Mouse (Mus musculus): ENCODE measurements around the gene Lpcat3. TPM values are rescaled to one million over a fixed set of nuclear protein-coding genes. Genes with fewer than 3 reads are reported as not detected.

Gene Lpcat3
- total and polyA plus RNA-seq, 2 experiments from 2014 or later, result 49.3 to 62.7 TPM

- peaks cover 30% of the 10 kb centered on the region for H3K36me3 ChIP-seq (replicated peaks; ENCODE audit: control insufficient read depth, insufficient read depth, low read length)
- H3K27ac ChIP-seq (ENCODE audit: low read depth), result no peak overlapping the region; the same call in 1 of the 2 replicates
- H3K9me3 ChIP-seq (replicated peaks; ENCODE audit: control insufficient read depth, low read length), result no peaks in the 10 kb centered on the region
- 83% methylated on average over 13 of the region's 16 CpGs for WGBS
- no peaks in the 10 kb centered on the region for H3K27me3 ChIP-seq (ENCODE audit: control insufficient read depth, insufficient read depth, low read length)
- peaks cover 12% of the 10 kb centered on the region for H3K4me1 ChIP-seq (ENCODE audit: control insufficient read depth, insufficient read depth)
- 0 out of 2 replicates have a peak overlapping the region, but pooled peaks have one; percentile 7 for H3K9ac ChIP-seq (replicated peaks; ENCODE audit: low read depth, low read length)
- H3K4me2 ChIP-seq (ENCODE audit: low read depth, low read length), result no peak overlapping the region
- no peak for DNase-seq (ENCODE audit: low spot score)
- TF ChIP-seq CTCF (IDR thresholded peaks at IDR 0.05; ENCODE audit: low read depth), result no peak
- no peak for TF ChIP-seq EP300 (IDR thresholded peaks at IDR 0.05; ENCODE audit: low read depth)
- no peak for ATAC-seq (ENCODE audit: insufficient read depth, low read depth)
- no peak overlapping the region for H3K4me3 ChIP-seq (ENCODE audit: low read depth, low read length)
These were observed 55.9 kb downstream of the Lpcat3 start for GRCm38 (mm10) chr6:124718703-124719102.

GRCm38 (mm10) chr6:124719354-124719978 is 56.6 kb downstream of the Lpcat3 start:
- WGBS, result 55% methylated on average over 7 of the region's 7 CpGs
- no peak overlapping the region for H3K4me3 ChIP-seq (ENCODE audit: low read depth, low read length)
- peaks cover 10% of the 10 kb centered on the region for H3K4me1 ChIP-seq (ENCODE audit: control insufficient read depth, insufficient read depth)
- ATAC-seq (ENCODE audit: insufficient read depth, low read depth) (peak; percentile 67), DNase-seq (ENCODE audit: low spot score) (peak; percentile 34)
- H3K9ac ChIP-seq (replicated peaks; ENCODE audit: low read depth, low read length), result 0 out of 2 replicates have a peak overlapping the region, but pooled peaks have one; percentile 7
- H3K4me2 ChIP-seq (ENCODE audit: low read depth, low read length), result no peak overlapping the region
- TF ChIP-seq CTCF (IDR thresholded peaks at IDR 0.05; ENCODE audit: low read depth), result no peak
- no peak for TF ChIP-seq EP300 (IDR thresholded peaks at IDR 0.05; ENCODE audit: low read depth)
- peak overlapping the region; percentile 46 for H3K27ac ChIP-seq (ENCODE audit: low read depth)
- no peaks in the 10 kb centered on the region for H3K9me3 ChIP-seq (replicated peaks; ENCODE audit: control insufficient read depth, low read length)
- H3K27me3 ChIP-seq (ENCODE audit: control insufficient read depth, insufficient read depth, low read length), result no peaks in the 10 kb centered on the region
- H3K36me3 ChIP-seq (replicated peaks; ENCODE audit: control insufficient read depth, insufficient read depth, low read length), result peaks cover 23% of the 10 kb centered on the region

GRCm38 (mm10) chr6:124720904-124721303 is 58.1 kb downstream of the Lpcat3 start:
- WGBS, result 71% methylated on average over 11 of the region's 11 CpGs
- no peak overlapping the region for H3K4me2 ChIP-seq (ENCODE audit: low read depth, low read length)
- H3K27ac ChIP-seq (ENCODE audit: low read depth), result no peak overlapping the region
- no peaks in the 10 kb centered on the region for H3K27me3 ChIP-seq (ENCODE audit: control insufficient read depth, insufficient read depth, low read length)
- H3K4me3 ChIP-seq (ENCODE audit: low read depth, low read length), result no peak overlapping the region
- DNase-seq (ENCODE audit: low spot score) (no peak), ATAC-seq (ENCODE audit: insufficient read depth, low read depth) (no peak)
- H3K4me1 ChIP-seq (ENCODE audit: control insufficient read depth, insufficient read depth), result peaks cover 10% of the 10 kb centered on the region
- no peak for TF ChIP-seq CTCF (IDR thresholded peaks at IDR 0.05; ENCODE audit: low read depth)
- no peak for TF ChIP-seq EP300 (IDR thresholded peaks at IDR 0.05; ENCODE audit: low read depth)
- no peak overlapping the region for H3K9ac ChIP-seq (replicated peaks; ENCODE audit: low read depth, low read length)
- H3K9me3 ChIP-seq (replicated peaks; ENCODE audit: control insufficient read depth, low read length), result no peaks in the 10 kb centered on the region
- peaks cover 9% of the 10 kb centered on the region for H3K36me3 ChIP-seq (replicated peaks; ENCODE audit: control insufficient read depth, insufficient read depth, low read length)

GRCm38 (mm10) chr6:124722876-124723473 is 60.1 kb downstream of the Lpcat3 start:
- no peak overlapping the region for H3K9ac ChIP-seq (replicated peaks; ENCODE audit: low read depth, low read length)
- peaks cover 10% of the 10 kb centered on the region for H3K4me1 ChIP-seq (ENCODE audit: control insufficient read depth, insufficient read depth)
- 49% methylated on average over 6 of the region's 6 CpGs for WGBS
- ATAC-seq (ENCODE audit: insufficient read depth, low read depth), result peak; percentile 54; the same call in 1 of the 2 replicates
- H3K36me3 ChIP-seq (replicated peaks; ENCODE audit: control insufficient read depth, insufficient read depth, low read length), result no peaks in the 10 kb centered on the region
- no peak overlapping the region for H3K27ac ChIP-seq (ENCODE audit: low read depth)
- no peak overlapping the region for H3K4me3 ChIP-seq (ENCODE audit: low read depth, low read length)
- H3K4me2 ChIP-seq (ENCODE audit: low read depth, low read length), result no peak overlapping the region
- no peaks in the 10 kb centered on the region for H3K9me3 ChIP-seq (replicated peaks; ENCODE audit: control insufficient read depth, low read length)
- DNase-seq (ENCODE audit: low spot score), result peak; percentile 54
- TF ChIP-seq CTCF (IDR thresholded peaks at IDR 0.05; ENCODE audit: low read depth) (peak; percentile 12; the same call in 1 of the 2 replicates), EP300 (IDR thresholded peaks at IDR 0.05; ENCODE audit: low read depth) (no peak)
- H3K27me3 ChIP-seq (ENCODE audit: control insufficient read depth, insufficient read depth, low read length), result no peaks in the 10 kb centered on the region

- Histone ChIP-seq H3K27me3 (ENCODE audit: control insufficient read depth, insufficient read depth, low read length) (no peaks in the 10 kb centered on the region), H3K4me1 (ENCODE audit: control insufficient read depth, insufficient read depth) (peaks cover 10% of the 10 kb centered on the region), H3K27ac (ENCODE audit: low read depth) (no peak overlapping the region), H3K9ac (replicated peaks; ENCODE audit: low read depth, low read length) (no peak overlapping the region), H3K36me3 (replicated peaks; ENCODE audit: control insufficient read depth, insufficient read depth, low read length) (no peaks in the 10 kb centered on the region), H3K9me3 (replicated peaks; ENCODE audit: control insufficient read depth, low read length) (no peaks in the 10 kb centered on the region), H3K4me2 (ENCODE audit: low read depth, low read length) (no peak overlapping the region), H3K4me3 (ENCODE audit: low read depth, low read length) (no peak overlapping the region)
- no peak for TF ChIP-seq CTCF (IDR thresholded peaks at IDR 0.05; ENCODE audit: low read depth)
- TF ChIP-seq EP300 (IDR thresholded peaks at IDR 0.05; ENCODE audit: low read depth), result no peak
- no peak for ATAC-seq (ENCODE audit: insufficient read depth, low read depth)
- 65% methylated on average over 8 of the region's 8 CpGs for WGBS
- DNase-seq (ENCODE audit: low spot score), result no peak
These were observed 60.7 kb downstream of the Lpcat3 start for GRCm38 (mm10) chr6:124723541-124723940.
